Mouse (Mus musculus): Measurements from ENCODE around the gene Ppara.
A peak's percentile ranks its signal among the peaks of the same experiment; 100 is the strongest.

- TF ChIP-seq EP300 (IDR thresholded peaks at IDR 0.05; ENCODE audit: insufficient read depth, low read depth, low read length) (peak; percentile 51; the same call in 1 of the 2 replicates), CTCF (IDR thresholded peaks at IDR 0.05) (peak; percentile 18)
Observed at GRCm38 (mm10) chr15:85811535-85812277, 76.9 kb downstream of the Ppara start, which contains the start of gene Cdpf1.
